Mouse (Mus musculus) ovary, adult 18-20 months (tissue): ENCODE measurements at regions not wholly inside any gene's neighbourhood (a gene's known extent, or its start where the extent isn't known, plus 50 kb on each side); places are given as distances from the start of the nearest gene placed in this dataset.

ENCODE experiments used
- DNase-seq: peaks from one replicate; pipeline ENCODE4 v3.0.0; 2022; ENCODE audit warnings: low spot score, mixed read lengths

GRCm38 (mm10) chr13:69433461-69434323 lies 99.9 kb upstream of the Nsun2 start:
- no peak for DNase-seq

- no peak for DNase-seq
These were observed 94.1 kb upstream of the Nsun2 start for GRCm38 (mm10) chr13:69439486-69439885.

GRCm38 (mm10) chr13:69441798-69442197 lies 91.7 kb upstream of the Nsun2 start:
- no peak for DNase-seq

- DNase-seq, result no peak
These were observed 87.9 kb upstream of the Nsun2 start for GRCm38 (mm10) chr13:69445611-69446010.
